Mouse (Mus musculus) left cerebral cortex, adult 2 months (tissue): ENCODE measurements at regions not wholly inside any gene's neighbourhood (a gene's known extent, or its start where the extent isn't known, plus 50 kb on each side); places are given as distances from the start of the nearest gene placed in this dataset.
"Not testable (repeated sequence)": the region's sequence is repeated elsewhere in the genome, so short reads cannot be mapped to it uniquely, and the experiment has no call there.

ENCODE experiments used
- DNase-seq, 2 experiments: peaks; one replicate each; pipeline ENCODE4 v3.0.0; 2021 to 2022; ENCODE audit warnings: low spot score in 2 of 2, mixed read lengths in 1 of 2; ENCODE audit errors: extremely low spot score in 1 of 2
- H3K27ac ChIP-seq: fragments of 200-600 bp; 2 replicates; pipeline ENCODE4 v1.8.1; 2022
- H3K4me3 ChIP-seq: fragments of 200-600 bp; 2 replicates; pipeline ENCODE4 v1.8.1; 2022
- CTCF ChIP-seq: fragments of 200-600 bp; IDR thresholded peaks from 2 replicates; pipeline ENCODE4 v1.8.1; 2022; ENCODE audit warnings: antibody characterized with exemption, mild to moderate bottlenecking, moderate library complexity
- intact Hi-C: fragments of 180-260 bp; cut with DNase I; formaldehyde crosslinking; loops from one replicate; pipeline ENCODE4 v1.15.1; 2025

DNA sequence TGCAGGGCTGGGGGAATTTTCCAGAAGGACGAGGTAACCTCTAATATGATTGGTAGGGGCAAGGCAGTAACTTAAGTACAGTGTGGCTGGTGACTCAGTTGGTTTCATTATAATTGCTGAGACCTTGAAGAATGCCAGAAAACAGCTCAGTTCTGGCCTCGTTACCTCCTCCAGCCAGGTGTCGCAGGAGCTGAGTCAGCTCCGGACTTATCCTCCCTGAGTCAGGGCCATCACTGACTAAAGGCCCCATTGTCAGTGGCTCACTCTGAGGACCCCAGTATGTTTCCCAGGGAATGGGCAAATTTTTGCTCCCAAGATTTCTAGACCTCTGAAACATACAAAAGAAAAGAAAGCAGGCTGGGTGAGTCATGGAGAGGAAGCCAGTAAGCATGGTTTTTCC is 154.6 kb upstream of the Hs6st1 start:
- Histone ChIP-seq H3K4me3 (no peak overlapping the region), H3K27ac (no peak overlapping the region)
- intact Hi-C loops: no loop called here
- DNase-seq: no peak
- no peak for TF ChIP-seq CTCF

GRCm38 (mm10) chr1:35914175-35914574 is 154.0 kb upstream of the Hs6st1 start:
- H3K4me3 ChIP-seq, intact Hi-C loops, DNase-seq, H3K27ac ChIP-seq: not testable (repeated sequence)

DNA sequence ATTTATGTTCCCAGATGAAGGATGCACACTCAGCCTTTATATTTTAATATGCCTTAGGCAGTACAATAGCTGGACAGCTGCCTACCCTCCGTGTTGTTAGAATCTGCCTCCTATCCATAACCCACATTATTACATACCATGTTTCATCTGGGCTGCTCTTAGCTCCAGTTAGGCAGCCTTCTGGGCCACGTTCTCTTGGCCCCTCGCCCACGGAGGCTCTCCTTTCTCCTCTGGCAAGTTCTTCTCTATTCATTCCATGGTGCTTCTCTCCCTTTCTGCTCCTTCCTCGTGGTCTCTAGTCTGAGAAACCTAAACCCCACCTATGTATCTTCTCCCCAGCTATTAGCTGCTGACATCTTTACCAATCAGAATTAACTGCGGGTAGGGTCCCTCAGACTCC is 152.7 kb upstream of the Hs6st1 start:
- H3K4me3 ChIP-seq: no peak overlapping the region
- no peak for TF ChIP-seq CTCF
- intact Hi-C loops: no loop called here
- H3K27ac ChIP-seq: no peak overlapping the region
- no peak for DNase-seq

DNA sequence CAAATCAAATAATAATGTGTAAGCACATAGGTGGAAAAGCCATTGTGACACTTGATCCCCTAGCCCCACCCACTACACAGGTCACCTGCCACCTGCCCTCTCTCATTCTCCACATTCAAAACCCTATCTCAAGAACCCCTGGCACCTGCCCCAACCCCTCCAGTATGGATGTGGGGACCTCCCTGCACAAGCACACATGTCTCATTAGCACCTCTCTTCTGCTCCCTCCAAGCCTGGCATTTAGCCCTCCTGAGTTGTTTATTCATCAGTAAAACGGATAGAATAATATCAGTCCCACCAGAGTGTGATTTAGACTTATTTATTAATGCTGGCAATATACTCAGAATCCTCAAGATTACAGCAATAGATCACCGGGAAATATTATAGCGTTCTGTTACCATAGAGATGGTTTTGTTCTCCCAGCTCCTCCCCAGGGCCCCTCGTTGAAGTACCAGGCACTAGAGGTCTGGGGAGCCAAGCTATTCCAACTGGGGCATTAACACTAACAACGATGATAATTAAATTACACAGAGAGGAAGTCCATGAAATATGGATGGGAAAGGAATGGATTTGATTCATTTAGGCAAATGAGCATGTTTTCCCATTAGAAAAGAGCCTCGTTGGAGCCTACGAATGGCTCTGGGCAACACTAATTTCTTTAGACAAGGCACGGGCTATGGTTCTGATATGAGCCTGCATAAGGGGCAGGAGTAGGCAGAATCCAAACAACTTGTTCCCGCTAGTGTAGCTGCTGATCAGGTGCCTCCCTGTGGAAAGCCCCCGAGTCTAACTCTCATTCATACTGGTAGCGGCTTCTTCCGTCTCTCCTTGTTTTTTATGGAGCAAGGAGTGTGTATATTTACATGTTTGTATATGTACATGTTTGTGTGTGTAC is 148.1 kb upstream of the Hs6st1 start:
- no peak for DNase-seq
- no peak for TF ChIP-seq CTCF
- intact Hi-C loops: no loop called here
- no peak overlapping the region for H3K27ac ChIP-seq
- no peak overlapping the region for H3K4me3 ChIP-seq

DNA sequence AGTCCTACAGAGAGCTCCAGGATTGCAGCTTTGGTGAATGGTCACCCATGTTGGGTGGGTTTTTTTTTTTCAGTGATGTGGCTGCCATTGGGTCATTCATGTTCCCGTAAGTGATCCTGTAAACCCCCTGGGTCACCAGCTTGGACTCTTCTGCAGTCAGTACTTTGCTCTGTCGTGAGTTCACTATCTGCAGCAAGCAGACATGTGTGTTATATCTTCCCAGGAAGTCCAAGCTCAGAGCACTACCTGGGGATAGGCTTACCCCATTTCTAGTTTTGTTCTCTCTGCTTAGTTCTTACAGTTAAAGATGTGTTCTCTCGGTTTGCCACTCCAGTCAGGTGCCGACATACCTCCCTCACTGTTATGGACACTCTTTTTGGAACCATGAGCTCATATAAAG is 143.4 kb upstream of the Hs6st1 start:
- no peak overlapping the region for H3K27ac ChIP-seq
- no peak for DNase-seq
- H3K4me3 ChIP-seq: no peak overlapping the region
- no peak for TF ChIP-seq CTCF
- intact Hi-C loops: no loop called here

GRCm38 (mm10) chr1:35925301-35925700 is 142.9 kb upstream of the Hs6st1 start:
- Histone ChIP-seq H3K4me3 (no peak overlapping the region), H3K27ac (no peak overlapping the region)
- intact Hi-C loops: no loop called here
- DNase-seq: no peak
- no peak for TF ChIP-seq CTCF

DNA sequence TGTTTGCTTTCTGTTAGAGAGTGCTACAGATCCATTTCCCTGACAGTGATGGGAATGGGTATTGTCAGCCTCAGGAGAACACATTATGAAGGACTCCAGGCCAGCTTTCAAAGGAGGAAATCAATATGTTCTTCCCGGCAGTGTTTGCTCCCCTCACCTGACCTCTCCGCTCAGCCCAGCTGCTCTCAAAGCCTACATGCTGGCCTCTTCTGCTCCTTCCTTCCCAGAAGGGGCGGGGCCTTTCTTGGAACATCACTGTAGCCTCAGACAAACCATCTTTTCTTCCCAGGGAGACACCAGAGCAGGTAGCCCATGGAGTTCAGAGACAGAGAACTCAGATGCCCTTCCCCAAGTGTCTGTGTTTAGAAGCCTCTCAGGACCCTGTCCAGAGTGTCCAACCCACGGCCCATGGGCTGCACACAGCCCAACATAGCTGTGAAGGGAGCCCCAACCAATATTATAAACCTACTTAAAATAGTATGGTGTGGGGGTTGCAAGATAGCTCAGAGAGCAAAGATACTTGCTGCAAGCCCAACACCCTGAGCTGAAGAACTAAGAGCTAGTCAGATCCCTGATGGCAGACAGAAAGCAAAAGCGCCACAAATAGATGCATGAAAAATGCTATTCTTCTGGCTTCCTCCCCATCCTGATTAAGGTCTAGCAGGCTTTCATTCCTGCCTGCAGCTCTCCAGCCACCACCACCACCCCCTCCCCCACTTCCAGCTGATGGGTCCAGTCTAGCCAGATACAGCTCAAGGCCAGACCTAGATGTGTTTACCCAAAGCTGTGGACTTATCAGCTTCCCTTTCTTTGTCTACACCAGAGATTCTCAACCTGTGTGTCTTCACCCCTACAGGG is 141.8 kb upstream of the Hs6st1 start:
- TF ChIP-seq CTCF: no peak
- intact Hi-C loops: no loop called here

GRCm38 (mm10) chr1:35927049-35927415 is 141.2 kb upstream of the Hs6st1 start:
- intact Hi-C loops: no loop called here
- no peak overlapping the region for H3K4me3 ChIP-seq

More for the DNA sequence above, 141.8 kb upstream of the Hs6st1 start:
- no peak overlapping the region for H3K4me3 ChIP-seq
- DNase-seq: no peak
- H3K27ac ChIP-seq: no peak overlapping the region

DNA sequence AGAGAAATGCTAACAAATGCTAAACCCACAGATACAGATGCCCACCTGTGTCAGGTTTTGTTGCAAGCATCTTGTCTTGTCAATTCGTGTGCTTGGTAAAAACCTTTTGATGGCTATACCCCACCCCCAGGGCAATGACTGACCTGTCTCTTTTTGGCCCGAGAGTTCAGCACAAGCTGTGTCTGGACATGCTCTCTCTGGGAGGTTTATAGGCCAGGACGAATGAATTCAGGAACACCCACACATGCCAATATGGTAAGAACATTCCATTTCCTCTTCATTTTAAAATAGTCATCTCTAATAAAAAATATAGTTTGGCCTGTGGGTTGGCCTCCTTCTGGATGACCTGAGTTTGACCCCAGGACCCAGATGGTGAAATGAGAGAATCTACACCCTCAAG is 137.8 kb upstream of the Hs6st1 start:
- Histone ChIP-seq H3K4me3 (no peak overlapping the region), H3K27ac (no peak overlapping the region)
- intact Hi-C loops: loop anchor here (10.0 kb wide), 1 partner anchor 696 kb away; no protein-coding TSS in a partner anchor
- no peak for TF ChIP-seq CTCF
- no peak for DNase-seq

More at GRCm38 (mm10) chr1:35927049-35927415, 141.2 kb upstream of the Hs6st1 start:
- TF ChIP-seq CTCF: no peak
- no peak for DNase-seq
- no peak overlapping the region for H3K27ac ChIP-seq

- TF ChIP-seq CTCF: no peak
- no peak overlapping the region for H3K27ac ChIP-seq
- H3K4me3 ChIP-seq: no peak overlapping the region
- intact Hi-C loops: loop anchor here (10.0 kb wide), 1 partner anchor 696 kb away; no protein-coding TSS in a partner anchor
- DNase-seq: no peak
Measured at GRCm38 (mm10) chr1:35931056-35931455, 137.1 kb upstream of the Hs6st1 start.

DNA sequence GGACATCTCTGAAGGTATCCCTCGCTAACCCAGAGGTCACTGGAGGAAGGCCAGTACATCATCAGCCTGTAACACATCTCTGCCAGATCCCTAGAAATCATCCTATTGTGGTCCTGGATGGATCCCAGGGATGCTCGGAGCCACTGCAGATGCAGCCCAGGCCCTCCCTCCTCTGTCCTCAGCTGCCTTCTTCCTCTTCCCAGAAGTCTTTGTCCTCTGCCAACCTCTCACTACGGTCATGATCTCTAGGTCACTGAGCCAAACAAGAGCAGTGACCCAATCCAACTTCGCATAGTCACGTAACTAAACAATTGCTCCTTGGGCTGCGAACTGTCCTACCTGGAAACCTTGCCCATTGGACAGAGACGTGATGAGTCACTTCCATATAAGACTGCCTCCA is 134.7 kb upstream of the Hs6st1 start:
- DNase-seq: no peak
- TF ChIP-seq CTCF: no peak
- no peak overlapping the region for H3K4me3 ChIP-seq
- intact Hi-C loops: loop anchor here (10.0 kb wide), 1 partner anchor 699 kb away; no protein-coding TSS in a partner anchor
- H3K27ac ChIP-seq: no peak overlapping the region

DNA sequence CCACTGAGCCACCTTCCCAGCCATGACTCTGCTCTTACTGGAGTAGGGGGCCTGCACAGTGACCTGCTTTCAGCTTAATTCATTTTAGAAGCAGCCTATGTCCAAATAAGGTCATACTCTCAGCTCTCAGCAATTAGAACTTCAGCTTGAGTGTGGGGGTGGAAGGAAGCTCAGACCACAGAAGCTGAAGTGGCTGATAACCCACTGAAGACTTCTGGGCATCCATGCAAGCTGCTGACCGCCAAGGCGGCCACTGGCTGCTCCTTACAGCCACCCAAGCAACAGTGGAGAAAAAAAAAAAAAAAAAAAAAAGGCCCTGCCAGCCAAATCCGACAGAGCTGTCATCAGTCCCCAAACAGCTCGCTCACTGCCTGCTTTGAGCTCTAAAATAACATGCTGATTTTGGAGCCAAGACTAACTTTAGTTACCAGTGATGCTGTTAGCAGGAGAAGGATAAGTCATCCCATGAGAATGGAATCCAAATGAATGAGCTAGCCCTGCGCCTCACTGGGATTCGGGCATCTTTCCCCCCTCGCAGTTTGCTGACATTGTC is 133.0 kb upstream of the Hs6st1 start:
- TF ChIP-seq CTCF: no peak
- DNase-seq: peak; percentile 12 to 20
- intact Hi-C loops: loop anchor here (2.0 to 10.0 kb wide), 2 partner anchors 56 to 700 kb away; no protein-coding TSS in a partner anchor
- H3K27ac ChIP-seq: peak overlapping the region; percentile 40; the same call in 1 of the 2 replicates
- no peak overlapping the region for H3K4me3 ChIP-seq
